ENCODE assay signal across 27 mouse cellular contexts in genomic region chr1:89912392-89912791, GRCm38 (mm10). TPM values are rescaled to one million over a fixed set of nuclear protein-coding genes. Genes with fewer than 3 reads are reported as not detected.
DNase-seq lines count a peak whose midpoint lies in the region; ATAC-seq lines count a peak whose summit lies in the region.
"Had no signal": no experiment of that assay in that cellular context is flagged by ENCODE, and none has a peak within 500 bp of the region (broad histone marks: within the 10 kb centered on the region; RNA-seq: fewer than 3 reads in every experiment).

No protein-coding gene starts in this region.

- H3K4me2 ChIP-seq in hindbrain, embryonic 14.5 days (replicated peaks), result no peak overlapping the region
- no peak overlapping the region for H3K4me2 ChIP-seq in hindbrain, embryonic 11.5 days (replicated peaks; ENCODE audit: low read depth, low read length)
- no peak overlapping the region for H3K4me2 ChIP-seq in limb, embryonic 13.5 days (replicated peaks)
- H3K4me2 ChIP-seq in neural tube, embryonic 11.5 days (ENCODE audit: low read depth), result no peak overlapping the region
- H3K4me2 ChIP-seq: forebrain, embryonic 13.5 days; heart, embryonic 15.5 days; intestine, embryonic 15.5 days; limb, embryonic 15.5 days; liver, embryonic 13.5 days; midbrain, embryonic 15.5 days; neural tube, embryonic 12.5 days; stomach, embryonic 15.5 days had no signal

- H3K4me3 ChIP-seq in hindbrain, embryonic 14.5 days (replicated peaks; ENCODE audit: low read length), result no peak overlapping the region
- H3K4me3 ChIP-seq in hindbrain, embryonic 11.5 days (ENCODE audit: low read depth, low read length), result no peak overlapping the region
- H3K4me3 ChIP-seq in limb, embryonic 13.5 days, result no peak overlapping the region
- no peak overlapping the region for H3K4me3 ChIP-seq in limb, embryonic 10.5 days
- no peak overlapping the region for H3K4me3 ChIP-seq in neural tube, embryonic 11.5 days (ENCODE audit: low read depth, low read length)
- H3K4me3 ChIP-seq: forebrain, embryonic 13.5 days; heart, embryonic 15.5 days; intestine, embryonic 15.5 days; limb, embryonic 15.5 days; liver, embryonic 13.5 days; midbrain, embryonic 10.5 days; midbrain, embryonic 15.5 days; neural tube, embryonic 12.5 days; stomach, embryonic 15.5 days had no signal

- ATAC-seq in hindbrain, embryonic 14.5 days (ENCODE audit: low FRiP score), result 0 out of 2 replicates have a peak, but pooled peaks have one; percentile 31
- ATAC-seq in hindbrain, embryonic 11.5 days (ENCODE audit: low FRiP score), result no peak
- ATAC-seq in limb, embryonic 13.5 days (ENCODE audit: low FRiP score, low read depth), result peak; percentile 59; the same call in 1 of the 2 replicates
- no peak for ATAC-seq in neural tube, embryonic 11.5 days (ENCODE audit: insufficient read depth, low FRiP score, low TSS enrichment)
- ATAC-seq: forebrain, embryonic 13.5 days; hindbrain, embryonic 16.5 days; intestine, embryonic 15.5 days; lung, postnatal 0 days; midbrain, embryonic 15.5 days had no signal

- H3K4me1 ChIP-seq in hindbrain, embryonic 14.5 days (replicated peaks; ENCODE audit: control insufficient read depth, insufficient read depth, low read length), result no peaks in the 10 kb centered on the region
- no peaks in the 10 kb centered on the region; the same call in 1 of the 2 replicates for H3K4me1 ChIP-seq in hindbrain, embryonic 11.5 days (replicated peaks; ENCODE audit: control insufficient read depth, insufficient read depth, low read length)
- H3K4me1 ChIP-seq in limb, embryonic 13.5 days, result peaks cover 9% of the 10 kb centered on the region
- peaks cover 13% of the 10 kb centered on the region for H3K4me1 ChIP-seq in limb, embryonic 10.5 days
- no peaks in the 10 kb centered on the region; the same call in 1 of the 2 replicates for H3K4me1 ChIP-seq in neural tube, embryonic 11.5 days (ENCODE audit: control insufficient read depth, insufficient read depth, low read length)
- H3K4me1 ChIP-seq: heart, embryonic 15.5 days; liver, embryonic 13.5 days; midbrain, embryonic 10.5 days; midbrain, embryonic 15.5 days; stomach, embryonic 15.5 days had no signal

- H3K9me3 ChIP-seq in hindbrain, embryonic 14.5 days (ENCODE audit: control insufficient read depth, low read length), result no peaks in the 10 kb centered on the region
- no peaks in the 10 kb centered on the region for H3K9me3 ChIP-seq in hindbrain, embryonic 11.5 days (ENCODE audit: control insufficient read depth, low read length)
- H3K9me3 ChIP-seq in limb, embryonic 13.5 days, result no peaks in the 10 kb centered on the region
- no peaks in the 10 kb centered on the region for H3K9me3 ChIP-seq in limb, embryonic 10.5 days (replicated peaks)
- H3K9me3 ChIP-seq in neural tube, embryonic 11.5 days (ENCODE audit: control insufficient read depth, low read length), result no peaks in the 10 kb centered on the region
- H3K9me3 ChIP-seq: forebrain, embryonic 13.5 days; heart, embryonic 15.5 days; intestine, embryonic 15.5 days; limb, embryonic 15.5 days; liver, embryonic 13.5 days; midbrain, embryonic 15.5 days; neural tube, embryonic 12.5 days; stomach, embryonic 15.5 days had no signal

- no peak for DNase-seq in hindbrain, embryonic 14.5 days (ENCODE audit: low spot score)
- no peak for DNase-seq in hindbrain, embryonic 11.5 days (ENCODE audit: low spot score)
- no peak for DNase-seq in limb, embryonic 10.5 days (ENCODE audit: low spot score)
- DNase-seq in neural tube, embryonic 11.5 days (ENCODE audit: low spot score), result peak; percentile 27
- DNase-seq in neural tube, embryonic 10.5 days (ENCODE audit: extremely low spot score, low spot score), result no peak
- DNase-seq: adrenal gland, postnatal 25 days; B cell, adult 2 months; cerebellum, adult 11-12 months; cerebellum, postnatal 14 days; gastrocnemius, postnatal 10 days; heart, postnatal 36 days; kidney, adult 9 months; kidney, postnatal 14 days; liver, embryonic 13.5 days; retina, postnatal 1 day; right cerebral cortex, postnatal 14 days had no signal

- no peaks in the 10 kb centered on the region for H3K36me3 ChIP-seq in hindbrain, embryonic 14.5 days (replicated peaks; ENCODE audit: control insufficient read depth, insufficient read depth)
- H3K36me3 ChIP-seq in hindbrain, embryonic 11.5 days (ENCODE audit: control insufficient read depth, insufficient read depth, low read length), result no peaks in the 10 kb centered on the region
- H3K36me3 ChIP-seq in limb, embryonic 13.5 days, result no peaks in the 10 kb centered on the region
- no peaks in the 10 kb centered on the region for H3K36me3 ChIP-seq in limb, embryonic 10.5 days
- no peaks in the 10 kb centered on the region for H3K36me3 ChIP-seq in neural tube, embryonic 11.5 days (ENCODE audit: control insufficient read depth, insufficient read depth, low read length)
- H3K36me3 ChIP-seq: heart, embryonic 15.5 days; intestine, embryonic 15.5 days; limb, embryonic 15.5 days; liver, embryonic 13.5 days; midbrain, embryonic 10.5 days; midbrain, embryonic 15.5 days; neural tube, embryonic 12.5 days; stomach, embryonic 15.5 days had no signal

- no peak overlapping the region for H3K27ac ChIP-seq in hindbrain, embryonic 14.5 days
- no peak overlapping the region for H3K27ac ChIP-seq in hindbrain, embryonic 11.5 days (ENCODE audit: low read depth, low read length)
- no peak overlapping the region for H3K27ac ChIP-seq in limb, embryonic 13.5 days
- H3K27ac ChIP-seq in limb, embryonic 10.5 days, result no peak overlapping the region
- H3K27ac ChIP-seq in neural tube, embryonic 11.5 days (ENCODE audit: low read depth, low read length), result no peak overlapping the region
- H3K27ac ChIP-seq: forebrain, embryonic 13.5 days; heart, embryonic 15.5 days; intestine, embryonic 15.5 days; limb, embryonic 15.5 days; liver, embryonic 13.5 days; midbrain, embryonic 10.5 days; midbrain, embryonic 15.5 days; neural tube, embryonic 12.5 days; stomach, embryonic 15.5 days had no signal

- peaks cover 11% of the 10 kb centered on the region; the same call in 1 of the 2 replicates for H3K27me3 ChIP-seq in hindbrain, embryonic 14.5 days (ENCODE audit: control insufficient read depth, insufficient read depth, low read length)
- H3K27me3 ChIP-seq in hindbrain, embryonic 11.5 days (ENCODE audit: control insufficient read depth, insufficient read depth, low read length), result no peaks in the 10 kb centered on the region
- H3K27me3 ChIP-seq in limb, embryonic 13.5 days, result peaks cover 15% of the 10 kb centered on the region
- H3K27me3 ChIP-seq in limb, embryonic 10.5 days (ENCODE audit: low read depth, poor library complexity, severe bottlenecking), result peaks cover 16% of the 10 kb centered on the region
- no peaks in the 10 kb centered on the region for H3K27me3 ChIP-seq in neural tube, embryonic 11.5 days (ENCODE audit: control insufficient read depth, insufficient read depth, low read length)
- H3K27me3 ChIP-seq: neural tube, embryonic 12.5 days had no signal

- H3K9ac ChIP-seq in hindbrain, embryonic 14.5 days, result no peak overlapping the region
- no peak overlapping the region for H3K9ac ChIP-seq in hindbrain, embryonic 11.5 days (ENCODE audit: low read depth, low read length)
- H3K9ac ChIP-seq in limb, embryonic 13.5 days, result no peak overlapping the region
- H3K9ac ChIP-seq in neural tube, embryonic 11.5 days (ENCODE audit: low read length), result no peak overlapping the region
- H3K9ac ChIP-seq: forebrain, embryonic 13.5 days; heart, embryonic 15.5 days; intestine, embryonic 15.5 days; limb, embryonic 15.5 days; liver, embryonic 13.5 days; midbrain, embryonic 15.5 days; neural tube, embryonic 12.5 days; stomach, embryonic 15.5 days had no signal

- WGBS in hindbrain, embryonic 14.5 days, result 24% methylated on average over 5 of the region's 5 CpGs
- 38% methylated on average over 5 of the region's 5 CpGs for WGBS in hindbrain, embryonic 11.5 days
- 25% methylated on average over 5 of the region's 5 CpGs for WGBS in limb, embryonic 13.5 days
- WGBS in limb, embryonic 10.5 days, result 40% methylated on average over 5 of the region's 5 CpGs
- WGBS in neural tube, embryonic 11.5 days, result 16% methylated on average over 5 of the region's 5 CpGs

RNA-seq across cellular contexts. Expression of gene Gbx2, which starts 18.6 kb away (rescaled TPM):
- polyA plus RNA-seq in hindbrain, embryonic 14.5 days (2014; fragmentation: Nextera tagmentation; extraction: Ambion mirVana), result 40.6 and 41.6 TPM in 2 replicates
- 30.0 and 36.2 TPM in 2 replicates for polyA plus RNA-seq in hindbrain, embryonic 11.5 days (2014; fragmentation: Nextera tagmentation; extraction: Ambion mirVana)
- polyA plus RNA-seq in limb, embryonic 13.5 days (2015; fragmentation: Nextera tagmentation; extraction: Ambion mirVana), result 0.11 and 0.31 TPM in 2 replicates
- 5.3 and 9.5 TPM in 2 replicates for polyA plus RNA-seq in limb, embryonic 10.5 days (2016; fragmentation: Nextera tagmentation; extraction: Ambion mirVana)
- 44.0 and 45.8 TPM in 2 replicates for polyA plus RNA-seq in neural tube, embryonic 11.5 days (2014; fragmentation: Nextera tagmentation; extraction: Ambion mirVana)
- polyA plus RNA-seq: heart, embryonic 15.5 days had no signal

Comparison
In these comparisons a context has a peak if more than half of its experiments do, and no peak if none do; other contexts are left out.
1. ATAC-seq: peak in hindbrain, embryonic 14.5 days (single experiment) and limb, embryonic 13.5 days (single experiment); none in hindbrain, embryonic 11.5 days (single experiment) and neural tube, embryonic 11.5 days (single experiment).